8 mouse cellular contexts compared by ENCODE assay signal in genomic region chr13:112987532-112987943, GRCm38 (mm10). TPM values are rescaled to one million over a fixed set of nuclear protein-coding genes. Genes with fewer than 3 reads are reported as not detected.
A peak's percentile ranks its signal among the peaks of the same experiment; 100 is the strongest.
DNase-seq lines count a peak whose midpoint lies in the region; ATAC-seq lines count a peak whose summit lies in the region.

Gene Ccno, plus strand, starts transcription at chr13:112987802.

- H3K4me3 ChIP-seq in intestine, embryonic 16.5 days (ENCODE audit: low read length): peak within 1 kb of the TSS; percentile 62
- H3K4me3 ChIP-seq in midbrain, embryonic 10.5 days: peak within 1 kb of the TSS; percentile 61

- H3K36me3 ChIP-seq in intestine, embryonic 16.5 days (ENCODE audit: control insufficient read depth, insufficient read depth, low read length): no peaks in the 10 kb centered on the region
- no peaks in the 10 kb centered on the region for H3K36me3 ChIP-seq in midbrain, embryonic 10.5 days

- H3K4me1 ChIP-seq in intestine, embryonic 16.5 days (ENCODE audit: control insufficient read depth, insufficient read depth, low read length): peaks cover 21% of the 10 kb centered on the region
- H3K4me1 ChIP-seq in midbrain, embryonic 10.5 days: peaks cover 49% of the 10 kb centered on the region

- peak within 1 kb of the TSS; percentile 100 for H3K4me2 ChIP-seq in intestine, embryonic 16.5 days (ENCODE audit: low read depth, low read length)

- H3K27ac ChIP-seq in intestine, embryonic 16.5 days (ENCODE audit: low read length): no peak within 1 kb of the TSS
- H3K27ac ChIP-seq in midbrain, embryonic 10.5 days (replicated peaks): peak within 1 kb of the TSS; percentile 1

- under 1% methylated on average over 47 of the region's 47 CpGs for WGBS in intestine, embryonic 16.5 days
- under 1% methylated on average over 47 of the region's 47 CpGs for WGBS in midbrain, embryonic 10.5 days

- peaks cover 62% of the 10 kb centered on the region for H3K27me3 ChIP-seq in intestine, embryonic 16.5 days (replicated peaks; ENCODE audit: control insufficient read depth, insufficient read depth, low read length)
- H3K27me3 ChIP-seq in midbrain, embryonic 10.5 days (ENCODE audit: low read depth, poor library complexity, severe bottlenecking): peaks cover 95% of the 10 kb centered on the region

- peak; percentile 99 for ATAC-seq in intestine, embryonic 16.5 days

- peak; percentile 97 for DNase-seq in adrenal gland, adult 8-10 months
- DNase-seq in embryo, embryonic 9.5 days (ENCODE audit: extremely low spot score): peak; percentile 90
- peak; percentile 87 to 93 for DNase-seq in gastrocnemius, postnatal 4 days (ENCODE audit: low spot score in 2 of 2)
- peak; percentile 94 to 95 for DNase-seq in left cerebral cortex, postnatal 25 days (ENCODE audit: low spot score in 2 of 2)
- DNase-seq in midbrain, embryonic 10.5 days (ENCODE audit: low spot score): peak; percentile 93
- peak; percentile 92 for DNase-seq in right cerebral cortex, postnatal 4 days
- peak; percentile 92 for DNase-seq in yolk sac, embryonic 10.5 days (ENCODE audit: low spot score)

- H3K9ac ChIP-seq in intestine, embryonic 16.5 days (ENCODE audit: low read depth, low read length): peak within 1 kb of the TSS; percentile 65

- intact Hi-C loops in left cerebral cortex, postnatal 25 days (cut with DNase I): loop anchor here (5.0 kb wide), 1 partner anchor 60 kb away; the partner anchor contains the start of genes Dhx29 and Mtrex

- no peaks in the 10 kb centered on the region for H3K9me3 ChIP-seq in intestine, embryonic 16.5 days (ENCODE audit: control insufficient read depth, low read length)
- H3K9me3 ChIP-seq in midbrain, embryonic 10.5 days (replicated peaks): no peaks in the 10 kb centered on the region

RNA-seq across cellular contexts. Expression of gene Ccno, which starts in this region (rescaled TPM):
- under 1 TPM; 0.73 to 0.87 (median 0.77) TPM for total RNA-seq in adrenal gland, adult 8-10 months (2022)
- total RNA-seq in gastrocnemius, postnatal 4 days (2021): under 1 TPM in 1 of 2 experiments, not detected in 1; 0.26 TPM
- polyA plus RNA-seq in intestine, embryonic 16.5 days (2015; fragmentation: Nextera tagmentation; extraction: Ambion mirVana): 0.13 and 0.32 TPM in 2 replicates
- total RNA-seq in left cerebral cortex, postnatal 25 days (2021): 1 to 10 TPM; 1.6 to 1.9 TPM
- polyA plus RNA-seq in midbrain, embryonic 10.5 days (2016; fragmentation: Nextera tagmentation; extraction: Ambion mirVana): 0.21 and 0.79 TPM in 2 replicates

Comparison
In these comparisons a context has a peak if more than half of its experiments do, and no peak if none do; other contexts are left out.
1. Peak in DNase-seq in adrenal gland, adult 8-10 months; RNA of the gene not detected or under 1 TPM.
2. Peak in DNase-seq in gastrocnemius, postnatal 4 days; RNA of the gene not detected or under 1 TPM.
3. Peak in ATAC-seq, H3K4me3 ChIP-seq, H3K9ac ChIP-seq and H3K4me2 ChIP-seq in intestine, embryonic 16.5 days; RNA of the gene not detected or under 1 TPM.
4. Peak in DNase-seq, H3K4me3 ChIP-seq and H3K27ac ChIP-seq in midbrain, embryonic 10.5 days; RNA of the gene not detected or under 1 TPM.